Mouse (Mus musculus) thymus, postnatal 10 days (tissue): Measurements from ENCODE around the gene Carnmt1.

ENCODE experiments used
- DNase-seq, 2 experiments: peaks; one replicate each; pipeline ENCODE4 v3.0.0; 2021; ENCODE audit warnings: low spot score in 2 of 2

The Carnmt1 gene

DNA sequence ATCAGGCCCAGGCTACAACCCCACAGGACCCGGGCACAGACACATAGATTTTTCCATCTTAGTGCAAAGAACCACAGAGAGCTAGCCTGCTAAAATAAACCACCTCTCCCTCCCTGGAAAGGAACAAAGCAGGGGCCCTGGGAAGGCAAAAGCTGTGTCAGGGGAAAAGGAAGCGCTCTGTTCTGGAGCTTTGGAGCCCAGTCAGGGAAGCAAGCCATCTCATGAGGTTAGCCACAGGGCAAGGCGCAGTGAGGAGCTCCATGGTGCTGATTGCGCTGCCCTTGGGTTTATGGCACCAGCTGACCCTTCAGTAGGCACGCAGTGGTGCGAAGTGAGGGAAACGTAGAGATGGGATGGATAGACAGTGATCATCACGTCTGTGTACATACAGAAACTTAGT lies 16.2 kb upstream of the Carnmt1 start:
- DNase-seq: no peak

DNA sequence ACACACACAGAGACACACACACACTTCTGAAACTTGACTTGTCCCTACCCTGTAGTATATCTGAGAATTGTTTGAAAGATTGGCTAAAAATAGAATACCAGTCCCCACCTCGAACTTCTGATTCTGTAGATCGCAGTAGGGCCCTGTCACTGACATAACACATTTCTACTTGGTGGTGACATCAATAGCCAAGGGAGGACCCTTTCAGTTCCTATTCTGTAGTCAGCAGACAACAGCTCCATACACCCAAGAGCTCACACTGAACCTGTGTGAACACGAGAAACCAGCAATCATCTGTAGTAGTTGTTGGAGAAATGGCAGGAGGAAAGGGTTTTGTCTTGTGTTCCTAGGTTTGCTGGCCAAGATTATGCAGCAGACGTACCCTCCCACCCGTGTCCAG lies 15.6 kb upstream of the Carnmt1 start:
- no peak for DNase-seq

DNA sequence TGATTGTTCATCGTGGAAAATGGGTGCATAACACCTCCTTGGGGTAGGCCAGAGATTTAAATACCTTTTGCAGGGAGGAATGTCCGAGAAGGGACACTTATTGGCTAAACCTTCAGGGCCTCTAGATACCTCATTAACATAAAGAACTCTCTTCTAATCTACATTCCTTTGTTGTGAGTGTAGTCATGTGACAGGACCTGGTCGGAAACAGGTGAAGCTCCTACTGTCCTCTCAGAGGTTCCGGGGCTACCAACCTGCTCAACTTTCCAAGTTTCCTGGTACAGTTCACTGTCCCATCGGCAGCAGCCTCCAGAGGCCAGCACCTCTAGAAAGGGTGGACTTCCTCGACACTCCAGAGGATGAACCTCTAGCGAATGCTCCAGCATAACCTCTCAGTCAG lies 14.6 kb upstream of the Carnmt1 start:
- no peak for DNase-seq

DNA sequence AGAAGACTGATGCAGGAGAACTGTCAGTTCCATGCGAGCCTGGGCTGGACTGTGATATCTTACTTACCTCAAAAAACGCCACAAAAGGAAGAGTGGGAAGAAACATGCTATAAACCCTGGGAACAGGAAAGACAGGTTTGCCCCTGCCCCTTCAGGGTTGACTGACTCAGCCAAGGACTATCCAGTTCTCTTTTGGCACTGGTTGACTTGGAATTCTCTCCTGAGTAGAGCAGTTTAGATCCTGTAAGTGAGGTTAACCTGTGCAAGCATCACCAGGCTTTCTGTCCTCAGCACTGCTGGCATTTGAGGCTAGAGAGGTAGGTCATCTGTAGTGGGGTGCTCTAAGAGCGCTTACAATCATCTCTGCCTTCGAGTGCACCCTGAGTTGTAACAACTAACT lies 12.1 kb upstream of the Carnmt1 start:
- DNase-seq: no peak

DNA sequence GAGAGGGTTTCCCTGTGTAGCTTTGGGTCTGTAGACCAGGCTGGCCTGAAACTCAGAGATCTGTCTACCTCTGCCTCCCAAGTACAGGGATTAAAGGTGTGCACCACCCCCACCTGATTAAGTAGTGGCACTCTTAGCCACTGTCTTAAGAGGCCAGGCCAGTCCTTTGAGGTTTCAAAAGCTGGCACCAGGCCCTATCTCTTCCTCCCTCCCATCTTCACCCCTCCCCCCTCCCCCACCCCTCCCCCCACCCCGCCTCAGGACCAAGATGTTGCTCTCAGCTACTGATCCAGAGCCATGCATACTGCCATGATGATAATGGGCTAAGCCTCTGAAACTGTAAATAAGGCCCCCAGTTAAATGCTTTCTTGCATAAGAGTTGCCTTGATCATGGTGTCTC lies 11.2 kb upstream of the Carnmt1 start:
- no peak for DNase-seq

DNA sequence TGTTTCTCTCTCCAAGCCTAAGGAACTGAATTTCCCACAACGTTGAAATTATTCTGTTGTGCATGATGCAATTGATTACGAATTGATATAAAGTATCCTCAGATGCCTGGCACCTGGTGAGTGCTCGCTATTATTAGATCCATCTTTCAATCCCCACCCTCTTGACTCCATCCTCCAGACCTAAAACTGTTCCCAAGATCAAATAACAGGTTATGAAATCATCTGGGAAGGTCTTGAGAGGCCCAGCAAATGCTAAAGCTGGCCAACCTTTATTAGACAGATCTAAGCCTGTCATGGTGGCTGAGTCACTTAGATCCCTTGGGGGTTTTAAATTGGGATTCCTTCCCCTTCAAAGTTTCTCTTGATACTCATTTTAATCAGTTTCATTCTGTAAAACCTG lies 10.1 kb upstream of the Carnmt1 start:
- no peak for DNase-seq

DNA sequence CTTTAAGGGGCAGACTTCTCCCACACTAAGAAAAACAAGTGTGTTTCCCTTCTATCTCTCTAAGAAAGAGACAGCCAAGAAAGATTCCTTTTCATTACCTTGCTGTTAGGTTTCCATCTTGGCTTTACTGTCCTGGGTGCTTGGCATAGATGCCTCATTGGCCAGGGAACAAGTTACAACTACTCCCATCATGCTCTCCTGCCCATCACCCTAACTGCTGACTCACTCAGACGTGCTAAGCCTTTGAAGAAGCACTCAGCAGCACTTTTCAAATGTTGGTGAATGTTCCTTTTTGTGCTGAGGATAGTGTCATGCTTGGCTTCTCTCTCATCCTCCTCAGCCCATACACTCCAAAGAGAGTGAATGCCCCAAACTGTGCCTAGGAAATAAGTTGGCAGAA lies 8.9 kb upstream of the Carnmt1 start:
- DNase-seq: no peak

DNA sequence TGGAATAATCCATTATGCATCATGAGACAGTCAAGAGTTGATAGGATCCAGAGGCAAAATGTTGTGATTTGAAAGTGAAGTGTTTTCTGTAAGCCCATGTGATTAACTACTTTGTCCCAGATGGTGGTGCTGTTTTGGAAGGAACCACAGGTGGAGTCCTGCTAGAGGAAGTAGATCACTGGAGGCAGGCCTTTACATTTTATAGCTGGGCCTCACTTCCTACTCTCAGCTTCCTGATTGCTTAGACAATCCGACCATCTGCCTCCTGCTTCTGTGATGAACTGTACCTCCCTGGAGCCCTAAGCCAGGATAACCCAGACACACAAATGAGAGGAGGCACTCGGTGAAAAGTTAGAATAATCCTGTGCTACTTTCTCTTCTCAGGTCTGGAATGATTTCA lies 6.7 kb upstream of the Carnmt1 start:
- no peak for DNase-seq

DNA sequence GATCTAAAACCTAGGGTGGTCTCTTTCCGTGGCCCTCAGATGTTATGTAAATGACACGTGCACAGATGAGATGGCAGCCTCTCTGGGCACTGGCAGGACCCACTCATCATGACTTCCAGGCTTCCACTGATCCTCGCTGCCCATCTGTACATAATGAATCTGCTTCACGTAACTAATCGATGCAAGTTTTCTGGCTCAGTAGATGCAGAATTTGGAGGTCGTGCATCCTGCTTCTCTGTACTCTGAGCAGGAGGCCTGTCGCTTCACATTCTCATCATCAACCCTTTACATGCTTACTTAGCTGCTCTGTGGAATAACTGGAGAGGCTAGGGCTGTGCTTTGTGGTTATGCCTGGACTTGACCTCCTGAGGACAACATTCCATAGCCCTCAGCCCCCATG lies 3.6 kb upstream of the Carnmt1 start:
- DNase-seq: no peak

DNA sequence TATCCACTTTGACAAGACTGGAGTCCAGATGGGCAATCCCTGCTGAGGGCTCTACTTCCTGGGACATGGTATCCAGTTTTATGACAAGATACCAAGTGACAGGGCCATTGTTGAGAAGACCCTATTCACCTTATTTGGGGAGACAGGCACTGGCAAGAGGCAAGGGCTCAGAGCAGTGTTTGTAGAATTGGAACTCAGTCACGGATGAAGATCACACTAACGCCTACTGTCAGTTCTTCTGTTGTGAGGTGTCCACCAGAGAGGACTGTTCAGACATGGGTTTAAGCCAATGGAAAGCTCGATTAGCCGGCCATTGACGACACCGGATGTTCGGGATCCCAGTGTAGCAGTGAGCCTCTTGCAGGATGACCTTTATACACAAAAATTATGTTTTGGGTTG lies 1.0 kb upstream of the Carnmt1 start:
- DNase-seq: no peak

DNA sequence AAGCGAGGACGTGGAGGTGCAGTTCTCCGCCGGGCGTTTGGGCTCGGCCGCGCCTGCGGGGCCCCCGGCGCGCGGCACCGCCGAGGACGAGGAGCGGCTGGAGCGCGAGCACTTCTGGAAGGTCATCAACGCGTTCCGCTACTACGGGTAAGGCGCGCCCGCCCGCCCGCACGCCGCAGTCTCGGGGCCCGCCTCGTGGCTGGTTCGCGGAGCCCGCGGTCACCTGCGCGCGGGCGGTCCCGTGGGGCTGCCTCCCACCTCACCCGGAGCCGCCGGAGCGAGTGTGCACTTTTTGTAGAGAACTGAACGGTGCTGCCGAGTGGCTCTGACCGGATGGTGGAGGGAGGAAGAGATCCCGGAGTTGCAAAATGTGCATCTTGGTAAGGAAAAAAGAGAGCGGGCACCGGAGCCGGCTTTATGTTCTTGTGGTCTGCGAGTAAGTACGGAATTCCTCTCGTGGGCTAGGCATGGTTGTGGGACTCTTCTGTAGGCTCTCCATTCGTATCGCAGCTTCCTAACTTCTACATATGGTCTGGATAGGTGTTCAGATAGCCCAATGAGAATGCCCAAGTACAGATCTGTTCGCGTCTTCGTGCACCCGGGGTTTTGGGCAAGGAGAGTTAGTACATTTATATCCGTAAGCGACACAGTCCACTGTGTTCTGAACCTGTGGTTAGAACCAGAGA lies 635 bp downstream of the Carnmt1 start:
- peak; percentile 49 for DNase-seq

DNA sequence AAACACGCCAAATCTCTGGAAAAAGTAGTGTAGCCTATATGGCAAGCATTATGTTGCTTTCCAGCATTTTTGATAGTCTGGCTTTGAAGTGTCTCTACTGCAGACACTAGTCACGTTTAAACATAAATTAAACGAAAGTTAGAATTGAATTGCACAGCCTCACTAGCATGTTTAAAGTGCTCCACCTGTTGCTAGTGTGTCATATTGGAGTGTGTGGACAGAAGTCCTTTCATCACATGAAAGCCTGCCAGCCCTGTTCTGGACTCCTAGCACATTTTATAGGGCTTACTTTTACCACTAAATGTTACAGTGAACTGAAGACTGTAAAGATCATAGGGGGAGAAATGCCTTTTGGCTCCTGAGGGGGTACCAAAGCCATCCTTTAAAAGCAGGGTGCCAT lies 1.9 kb downstream of the Carnmt1 start:
- no peak for DNase-seq

DNA sequence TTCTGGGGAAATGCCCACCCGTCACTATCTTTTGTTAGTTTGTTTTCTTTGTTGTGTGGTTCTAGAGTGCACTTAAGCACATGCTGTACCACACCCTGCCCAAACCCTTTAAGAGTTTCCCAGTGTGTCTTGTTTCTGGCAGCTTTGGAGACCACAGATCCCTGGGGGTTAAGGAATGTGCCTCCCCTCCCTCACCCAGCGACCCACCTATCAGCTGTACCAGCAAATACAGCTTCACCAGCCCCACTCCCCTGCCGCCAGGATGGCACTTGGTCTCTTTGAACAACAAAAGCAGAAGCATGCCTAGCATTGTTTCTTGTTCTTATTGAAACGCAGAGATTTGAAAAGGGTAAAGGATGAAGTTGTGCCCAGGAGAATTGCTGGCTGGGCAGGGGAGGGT lies 2.6 kb downstream of the Carnmt1 start:
- no peak for DNase-seq

DNA sequence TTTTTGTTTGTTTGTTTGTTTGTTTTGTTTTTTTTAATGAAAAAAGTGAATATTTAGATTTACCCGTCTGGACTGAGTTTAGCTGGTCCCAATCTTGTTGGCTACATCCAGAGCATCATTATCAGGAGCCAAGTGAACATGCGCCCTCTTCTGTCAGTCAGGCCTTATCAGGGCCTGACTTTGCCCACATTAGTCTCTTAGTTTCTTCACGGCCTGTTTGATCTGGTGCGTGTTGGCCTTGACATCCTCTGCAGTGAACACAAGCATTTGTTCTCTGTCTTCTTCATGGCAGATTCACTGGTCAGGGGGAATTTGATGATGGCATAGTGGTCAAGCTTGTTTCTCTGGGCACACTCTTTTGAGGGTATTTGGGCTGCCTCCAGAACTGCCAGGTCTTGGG lies 11.6 kb downstream of the Carnmt1 start:
- no peak for DNase-seq

DNA sequence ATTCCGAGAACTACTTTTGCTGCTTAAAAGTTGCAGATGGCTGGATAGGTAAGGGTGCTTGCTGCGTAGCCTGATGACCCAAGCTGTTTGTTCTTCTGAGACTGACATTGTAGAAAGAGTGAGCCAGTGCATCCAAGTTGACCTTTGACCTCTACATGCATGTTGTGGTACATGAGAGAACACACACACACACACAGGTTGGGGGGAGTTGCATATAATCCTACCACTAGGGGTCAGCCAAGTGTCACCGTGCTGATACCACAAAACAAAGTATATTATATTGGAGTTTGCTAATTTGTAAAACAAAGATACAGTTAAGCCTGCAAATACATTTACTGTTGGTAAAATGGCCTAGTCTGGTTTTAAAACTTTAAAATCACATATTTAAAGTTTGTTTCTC lies 17.0 kb downstream of the Carnmt1 start:
- peak; percentile 27 to 70 for DNase-seq

DNA sequence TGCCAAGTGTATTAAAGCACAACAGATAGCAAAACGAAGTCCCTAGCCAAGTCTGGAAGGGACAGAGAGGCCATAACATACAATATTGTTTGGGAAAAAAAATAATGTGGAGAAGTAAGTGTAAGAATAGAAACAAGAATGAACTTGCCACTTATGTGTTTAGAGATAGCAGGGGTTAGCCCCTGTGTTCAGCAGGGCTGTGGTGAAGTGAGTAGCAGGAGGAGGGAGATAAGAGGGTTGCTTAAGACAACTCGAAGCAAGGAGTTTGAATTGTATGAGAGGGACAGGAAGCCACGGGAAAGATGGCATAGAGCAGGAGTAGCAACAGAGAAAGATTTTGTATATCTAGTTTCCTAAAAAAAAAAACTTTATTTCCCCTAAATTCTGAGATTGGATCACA lies 21.6 kb downstream of the Carnmt1 start:
- DNase-seq: no peak

DNA sequence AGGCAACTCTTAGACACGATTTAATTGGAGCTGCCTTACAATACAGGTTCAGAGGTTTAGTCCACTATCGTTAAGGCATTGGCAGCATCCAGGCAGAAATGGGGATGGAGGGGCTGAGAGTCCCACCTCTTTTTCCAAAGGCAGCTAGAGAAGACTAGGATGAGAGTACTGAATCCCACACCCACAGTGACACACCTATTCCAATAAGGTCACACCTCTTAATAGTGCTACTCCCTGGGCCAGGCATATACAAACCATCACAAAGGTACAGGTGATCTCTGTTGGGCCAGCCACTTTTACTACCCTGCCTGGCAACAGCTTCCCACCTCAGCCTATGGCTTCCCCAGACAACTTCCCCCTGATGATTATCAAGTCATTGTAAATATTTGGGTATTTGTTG lies 22.2 kb downstream of the Carnmt1 start:
- no peak for DNase-seq

DNA sequence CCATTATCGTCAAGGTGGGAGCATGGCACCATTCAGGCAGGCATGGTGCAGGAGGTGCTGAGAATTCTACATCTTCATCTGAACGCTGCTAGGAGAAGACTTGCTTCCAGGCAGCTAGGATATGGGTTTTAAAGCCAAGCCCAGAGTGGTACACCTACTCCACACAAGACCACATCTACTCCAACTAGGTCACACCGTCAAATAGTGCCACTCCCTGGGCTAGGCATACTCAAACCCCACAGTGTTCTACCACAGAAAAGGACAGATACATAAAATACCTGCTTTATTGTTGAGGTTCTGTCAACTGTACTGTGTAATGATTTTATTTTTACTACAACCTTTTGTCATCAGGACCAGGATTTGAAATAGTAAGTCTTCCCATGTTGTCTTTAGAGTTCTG lies 24.6 kb downstream of the Carnmt1 start:
- DNase-seq: no peak

DNA sequence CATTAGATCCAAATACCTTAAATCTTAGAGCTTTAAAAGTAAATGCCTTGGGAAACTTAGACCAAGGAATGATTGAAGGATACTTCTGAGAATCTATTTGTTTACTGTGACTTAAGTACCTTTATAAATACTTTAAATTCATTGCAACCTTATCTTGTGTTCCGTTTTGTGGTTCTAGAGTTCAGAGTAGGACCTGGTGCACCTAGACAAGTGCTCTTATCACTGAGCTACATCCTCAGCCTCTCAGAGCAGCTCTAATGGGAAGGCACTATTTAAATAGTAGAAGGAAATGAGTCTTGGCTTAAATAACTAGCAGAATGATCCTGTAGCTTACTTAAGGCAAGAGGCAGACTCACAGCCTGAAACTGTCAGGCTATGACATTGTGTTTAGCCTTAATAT lies 25.0 kb downstream of the Carnmt1 start:
- DNase-seq: no peak

DNA sequence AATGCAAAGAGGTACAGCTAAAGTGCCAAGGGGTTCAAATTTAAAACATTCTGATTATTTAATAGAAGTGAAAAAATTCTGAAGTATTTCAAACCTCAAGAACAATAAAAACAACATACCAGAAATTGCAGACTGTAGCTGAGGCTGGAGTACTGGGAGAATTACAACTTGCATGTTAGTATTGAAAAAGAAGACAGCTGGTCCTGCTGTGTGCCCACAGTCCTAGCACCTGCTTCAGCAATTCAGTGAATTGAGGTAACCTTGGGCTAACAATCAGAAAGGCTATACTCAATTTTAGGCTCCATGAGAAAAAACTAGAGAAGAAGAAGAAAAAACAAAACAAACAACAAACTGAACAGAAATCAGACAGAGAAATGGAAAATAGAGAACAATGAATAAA lies 37.5 kb downstream of the Carnmt1 start:
- no peak for DNase-seq

DNA sequence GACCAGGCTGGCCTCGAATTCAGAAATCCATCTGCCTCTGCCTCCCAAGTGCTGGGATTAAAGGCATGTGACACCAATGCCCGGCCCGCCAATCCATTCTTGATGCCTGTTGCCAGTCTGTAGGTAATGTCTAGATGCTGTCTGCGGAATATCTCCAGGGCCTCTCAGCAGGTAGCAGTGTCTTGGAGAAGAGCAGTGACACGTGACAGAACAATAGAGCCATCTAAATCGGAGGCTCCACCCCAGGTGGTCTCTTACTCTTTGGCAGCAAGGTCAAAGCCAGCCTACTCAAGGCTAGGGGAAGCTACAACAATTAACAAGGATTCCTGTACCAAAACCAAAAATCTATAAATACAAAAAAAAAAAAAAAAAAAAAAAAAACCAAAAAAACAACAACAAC lies 40.3 kb downstream of the Carnmt1 start:
- no peak for DNase-seq

DNA sequence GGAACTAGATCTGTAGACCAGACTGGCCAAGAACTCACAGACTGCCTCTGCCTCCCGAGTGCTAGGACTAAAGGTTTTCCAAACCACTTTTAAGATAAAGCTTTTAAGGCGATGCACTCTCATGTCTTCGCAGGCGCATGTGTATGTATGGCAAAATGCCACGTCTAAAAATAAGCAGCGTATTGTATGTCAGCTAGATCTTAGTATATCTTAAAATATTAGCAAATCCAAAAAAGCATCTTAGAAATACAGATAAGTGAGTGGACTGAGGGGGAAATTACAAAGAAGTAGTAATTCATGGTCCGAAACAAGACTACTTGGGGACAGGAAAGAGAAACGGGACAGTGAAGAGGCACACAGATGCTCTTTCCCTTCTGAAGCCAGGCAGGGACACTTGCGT lies 41.0 kb downstream of the Carnmt1 start:
- DNase-seq: no peak

DNA sequence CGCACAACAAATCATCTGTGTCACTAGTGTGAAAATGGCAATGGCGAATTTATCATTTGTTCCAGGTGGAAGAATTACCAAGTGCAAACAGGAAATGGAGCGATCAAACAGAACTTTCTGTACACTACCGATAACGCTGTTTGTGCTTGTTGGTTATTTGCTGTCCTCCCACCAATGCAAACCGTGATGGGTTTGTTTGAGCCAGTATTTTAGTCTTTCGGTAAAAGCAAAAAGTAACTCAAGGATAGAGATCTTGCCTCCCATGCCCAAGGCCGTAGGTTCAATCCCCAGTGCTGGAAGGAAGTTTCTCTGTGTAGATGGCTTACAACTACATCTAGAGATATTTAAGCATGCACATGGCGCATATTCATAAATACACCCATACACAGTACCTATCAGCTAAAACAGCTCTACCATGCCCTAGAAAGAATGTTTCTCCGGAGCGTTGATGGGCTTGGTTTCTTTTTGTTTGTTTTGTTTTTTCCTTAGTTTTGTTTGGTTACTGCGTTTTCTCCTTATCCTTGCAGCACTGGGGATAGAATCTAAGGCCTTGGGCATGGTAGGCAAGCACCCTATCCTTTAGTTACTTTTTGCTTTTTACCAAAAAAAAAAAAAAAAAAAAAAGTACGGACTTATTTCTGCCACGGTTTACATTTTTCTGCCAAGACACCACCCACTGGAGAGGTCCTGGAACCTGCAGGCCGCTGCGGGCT lies 41.7 kb downstream of the Carnmt1 start:
- DNase-seq: no peak

DNA sequence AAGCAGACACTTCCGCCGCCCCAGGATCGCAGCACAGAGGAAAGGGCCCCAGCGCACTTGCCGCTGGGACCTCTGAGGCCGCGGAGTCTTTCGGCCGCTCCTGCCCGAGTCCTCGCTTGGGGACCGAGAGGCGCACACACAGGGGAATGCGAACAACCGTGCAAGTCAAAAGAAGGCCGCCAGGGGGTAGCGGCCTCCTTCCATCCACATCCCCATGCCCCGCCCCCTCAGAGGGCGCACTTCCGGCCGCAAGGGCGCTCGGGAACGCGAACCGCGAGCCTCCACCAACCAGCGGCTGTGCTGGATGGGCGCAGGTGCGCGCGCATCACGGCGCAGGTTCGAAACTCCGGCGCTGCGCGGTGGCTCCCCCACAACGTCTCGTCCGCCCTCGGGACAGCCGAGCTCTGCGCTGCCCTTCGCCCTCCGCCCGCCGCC lies 42.3 kb downstream of the Carnmt1 start, which contains the start of gene D030056L22Rik:
Gene D030056L22Rik, plus strand, starts transcription at position 328 of the 435 bp plus-strand sequence.
- peak; percentile 98 to 99 for DNase-seq
